Mouse (Mus musculus) embryonic facial prominence, embryonic 15.5 days (tissue): ENCODE measurements around the gene Krtap15. TPM values are rescaled to one million over a fixed set of nuclear protein-coding genes. Genes with fewer than 3 reads are reported as not detected.

Source experiments
- ATAC-seq: fragments of 200-750 bp; cut with Nextera tagmentation; 2 replicates; pipeline ENCODE4 v1.8.0; 2017; ENCODE audit warnings: low read depth, moderate TSS enrichment; ENCODE audit not compliant: insufficient number of reproducible peaks, low FRiP score, low TSS enrichment
- H3K27ac ChIP-seq: fragments of 300-500 bp; sonication (generic); replicated peaks from 2 replicates; pipeline ENCODE4 v1.5.1; 2015; ENCODE audit warnings: mild to moderate bottlenecking, inconsistent platforms
- H3K27me3 ChIP-seq: fragments of 300-500 bp; sonication (generic); 2 replicates; pipeline ENCODE4 v1.6.1; 2015; ENCODE audit warnings: inconsistent platforms
- H3K36me3 ChIP-seq: fragments of 300-500 bp; sonication (generic); 2 replicates; pipeline ENCODE4 v1.6.1; 2015; ENCODE audit warnings: mild to moderate bottlenecking, inconsistent platforms
- H3K4me1 ChIP-seq: fragments of 300-500 bp; sonication (generic); 2 replicates; pipeline ENCODE4 v1.6.1; 2015; ENCODE audit warnings: inconsistent platforms
- H3K4me2 ChIP-seq: fragments of 300-500 bp; sonication (generic); replicated peaks from 2 replicates; pipeline ENCODE4 v1.6.1; 2015; ENCODE audit warnings: mild to moderate bottlenecking, inconsistent platforms
- H3K4me3 ChIP-seq: fragments of 300-500 bp; sonication (generic); replicated peaks from 2 replicates; pipeline ENCODE4 v1.5.1; 2015; ENCODE audit warnings: mild to moderate bottlenecking, inconsistent platforms
- H3K9ac ChIP-seq: fragments of 300-500 bp; sonication (generic); 2 replicates; pipeline ENCODE4 v1.6.1; 2015; ENCODE audit warnings: inconsistent platforms
- H3K9me3 ChIP-seq: fragments of 300-500 bp; sonication (generic); replicated peaks from 2 replicates; pipeline ENCODE4 v1.6.1; 2016; ENCODE audit warnings: inconsistent platforms
- WGBS: fragments of 180-500 bp; shearing (Covaris S2); methylation state at CpG from one replicate; pipeline ENCODE4 v1.1.7; 2015; 5-methylcytosine and 5-hydroxymethylcytosine counted together
- polyA plus RNA-seq: library from polyadenylated mRNA; unstranded; fragments of >200 nt; fragmentation: Nextera tagmentation; extraction: Ambion mirVana; gene quantifications from 2 replicates; pipeline ENCODE4 v1.2.1, GENCODE M21; 2015

The Krtap15 gene
- 0.26 TPM in 1 of 2 replicates, not detected in the other for polyA plus RNA-seq

GRCm38 (mm10) chr16:88820066-88820465 lies at the start of gene Krtap15:
Gene Krtap15, plus strand, starts transcription at chr16:88820215.
- no peak for ATAC-seq
- no peak within 1 kb of the TSS for H3K4me3 ChIP-seq
- no peaks in the 10 kb centered on the region for H3K27me3 ChIP-seq
- 70% methylated on average over 3 of the region's 3 CpGs for WGBS
- no peaks in the 10 kb centered on the region for H3K9me3 ChIP-seq
- H3K4me2 ChIP-seq, result no peak within 1 kb of the TSS
- H3K9ac ChIP-seq, result no peak within 1 kb of the TSS
- H3K27ac ChIP-seq, result no peak within 1 kb of the TSS
- H3K36me3 ChIP-seq, result no peaks in the 10 kb centered on the region
- no peaks in the 10 kb centered on the region for H3K4me1 ChIP-seq

GRCm38 (mm10) chr16:88774106-88774505 lies 45.9 kb upstream of the Krtap15 start, which contains the start of gene 2310057N15Rik:
Gene 2310057N15Rik, minus strand, starts transcription at chr16:88774206.
- Histone ChIP-seq H3K9me3 (no peaks in the 10 kb centered on the region), H3K4me3 (no peak within 1 kb of the TSS), H3K27ac (no peak within 1 kb of the TSS), H3K36me3 (no peaks in the 10 kb centered on the region), H3K4me2 (no peak within 1 kb of the TSS), H3K27me3 (no peaks in the 10 kb centered on the region), H3K9ac (no peak within 1 kb of the TSS), H3K4me1 (no peaks in the 10 kb centered on the region)
- WGBS, result 75% methylated on average over 2 of the region's 2 CpGs
- no peak for ATAC-seq

- no peaks in the 10 kb centered on the region for H3K4me1 ChIP-seq
- no peaks in the 10 kb centered on the region for H3K9me3 ChIP-seq
- no peak within 1 kb of the TSS for H3K4me2 ChIP-seq
- no peak within 1 kb of the TSS for H3K27ac ChIP-seq
- ATAC-seq, result no peak
- H3K36me3 ChIP-seq, result no peaks in the 10 kb centered on the region
- no peak within 1 kb of the TSS for H3K4me3 ChIP-seq
- no peaks in the 10 kb centered on the region for H3K27me3 ChIP-seq
- H3K9ac ChIP-seq, result no peak within 1 kb of the TSS
- WGBS, result 84% methylated on average over 6 of the region's 6 CpGs
These were observed 42.4 kb upstream of the Krtap15 start, which contains the start of gene Gm5965 for GRCm38 (mm10) chr16:88777596-88777995. Gene Gm5965, plus strand, starts transcription at chr16:88777896.

- no peak overlapping the region for H3K4me2 ChIP-seq
- H3K27me3 ChIP-seq, result no peaks in the 10 kb centered on the region
- H3K4me3 ChIP-seq, result no peak overlapping the region
- no peak overlapping the region for H3K27ac ChIP-seq
- no peaks in the 10 kb centered on the region for H3K36me3 ChIP-seq
- no peak for ATAC-seq
- no peaks in the 10 kb centered on the region for H3K4me1 ChIP-seq
- H3K9me3 ChIP-seq, result no peaks in the 10 kb centered on the region
- no peak overlapping the region for H3K9ac ChIP-seq
- WGBS, result 77% methylated on average over 2 of the region's 2 CpGs
These were observed 33.2 kb upstream of the Krtap15 start for GRCm38 (mm10) chr16:88786786-88787185.

GRCm38 (mm10) chr16:88811827-88812226 lies 8.2 kb upstream of the Krtap15 start, which contains the start of gene Gm20741:
Gene Gm20741, minus strand, starts transcription at chr16:88812220.
- no peak within 1 kb of the TSS for H3K27ac ChIP-seq
- no peaks in the 10 kb centered on the region for H3K27me3 ChIP-seq
- no peak within 1 kb of the TSS for H3K4me2 ChIP-seq
- no peak within 1 kb of the TSS for H3K4me3 ChIP-seq
- no peaks in the 10 kb centered on the region for H3K36me3 ChIP-seq
- WGBS, result 82% methylated on average over 2 of the region's 2 CpGs
- no peak within 1 kb of the TSS for H3K9ac ChIP-seq
- no peaks in the 10 kb centered on the region for H3K9me3 ChIP-seq
- H3K4me1 ChIP-seq, result no peaks in the 10 kb centered on the region
- no peak for ATAC-seq

- no peaks in the 10 kb centered on the region for H3K4me1 ChIP-seq
- H3K9me3 ChIP-seq, result no peaks in the 10 kb centered on the region
- no peaks in the 10 kb centered on the region for H3K27me3 ChIP-seq
- H3K4me3 ChIP-seq, result no peak overlapping the region
- H3K36me3 ChIP-seq, result no peaks in the 10 kb centered on the region
- H3K9ac ChIP-seq, result no peak overlapping the region
- WGBS, result 74% methylated on average over 3 of the region's 3 CpGs
- no peak for ATAC-seq
- H3K27ac ChIP-seq, result no peak overlapping the region
- H3K4me2 ChIP-seq, result no peak overlapping the region
These were observed 3.7 kb downstream of the Krtap15 start for GRCm38 (mm10) chr16:88823736-88824135.

- Histone ChIP-seq H3K9me3 (no peaks in the 10 kb centered on the region), H3K4me2 (no peak within 1 kb of the TSS), H3K36me3 (no peaks in the 10 kb centered on the region), H3K9ac (no peak within 1 kb of the TSS), H3K4me3 (no peak within 1 kb of the TSS), H3K27me3 (no peaks in the 10 kb centered on the region), H3K4me1 (no peaks in the 10 kb centered on the region), H3K27ac (no peak within 1 kb of the TSS)
- no peak for ATAC-seq
- 30% methylated on average over 9 of the region's 9 CpGs for WGBS
These were observed 6.2 kb downstream of the Krtap15 start, which contains the start of gene Krtap14 for GRCm38 (mm10) chr16:88826095-88826652. Gene Krtap14, minus strand, starts transcription at chr16:88826145.

GRCm38 (mm10) chr16:88826978-88827377 lies 7.0 kb downstream of the Krtap15 start:
- Histone ChIP-seq H3K9ac (no peak overlapping the region), H3K4me1 (no peaks in the 10 kb centered on the region), H3K27me3 (no peaks in the 10 kb centered on the region), H3K4me2 (no peak overlapping the region), H3K27ac (no peak overlapping the region), H3K4me3 (no peak overlapping the region), H3K9me3 (no peaks in the 10 kb centered on the region), H3K36me3 (no peaks in the 10 kb centered on the region)
- 29% methylated on average over 3 of the region's 3 CpGs for WGBS
- no peak for ATAC-seq

- no peaks in the 10 kb centered on the region for H3K27me3 ChIP-seq
- no peak overlapping the region for H3K9ac ChIP-seq
- no peak overlapping the region for H3K4me3 ChIP-seq
- no peak for ATAC-seq
- 96% methylated on average over 1 of the region's 1 CpGs for WGBS
- H3K4me1 ChIP-seq, result no peaks in the 10 kb centered on the region
- no peaks in the 10 kb centered on the region for H3K36me3 ChIP-seq
- no peak overlapping the region for H3K4me2 ChIP-seq
- no peak overlapping the region for H3K27ac ChIP-seq
- no peaks in the 10 kb centered on the region for H3K9me3 ChIP-seq
These were observed 27.3 kb downstream of the Krtap15 start for GRCm38 (mm10) chr16:88847363-88847762.

GRCm38 (mm10) chr16:88848558-88848957 lies 28.5 kb downstream of the Krtap15 start:
- H3K27me3 ChIP-seq, result no peaks in the 10 kb centered on the region
- H3K4me3 ChIP-seq, result no peak overlapping the region
- H3K4me1 ChIP-seq, result no peaks in the 10 kb centered on the region
- no peak overlapping the region for H3K4me2 ChIP-seq
- ATAC-seq, result no peak
- H3K9ac ChIP-seq, result no peak overlapping the region
- no peaks in the 10 kb centered on the region for H3K36me3 ChIP-seq
- 83% methylated on average over 4 of the region's 4 CpGs for WGBS
- H3K9me3 ChIP-seq, result no peaks in the 10 kb centered on the region
- H3K27ac ChIP-seq, result no peak overlapping the region

- WGBS, result 12% methylated on average over 5 of the region's 5 CpGs
- H3K4me2 ChIP-seq, result no peak overlapping the region
- H3K27ac ChIP-seq, result no peak overlapping the region
- no peaks in the 10 kb centered on the region for H3K9me3 ChIP-seq
- no peak overlapping the region for H3K9ac ChIP-seq
- no peaks in the 10 kb centered on the region for H3K36me3 ChIP-seq
- no peaks in the 10 kb centered on the region for H3K27me3 ChIP-seq
- H3K4me3 ChIP-seq, result no peak overlapping the region
- H3K4me1 ChIP-seq, result no peaks in the 10 kb centered on the region
- ATAC-seq, result no peak
These were observed 31.4 kb downstream of the Krtap15 start for GRCm38 (mm10) chr16:88851450-88851849.

- no peak overlapping the region for H3K4me2 ChIP-seq
- H3K27ac ChIP-seq, result no peak overlapping the region
- no peaks in the 10 kb centered on the region for H3K9me3 ChIP-seq
- no peaks in the 10 kb centered on the region for H3K4me1 ChIP-seq
- ATAC-seq, result no peak
- H3K36me3 ChIP-seq, result no peaks in the 10 kb centered on the region
- H3K4me3 ChIP-seq, result no peak overlapping the region
- 87% methylated on average over 4 of the region's 4 CpGs for WGBS
- no peaks in the 10 kb centered on the region for H3K27me3 ChIP-seq
- H3K9ac ChIP-seq, result no peak overlapping the region
These were observed 44.9 kb downstream of the Krtap15 start for GRCm38 (mm10) chr16:88864887-88865407.
